Mouse (Mus musculus): ENCODE measurements around the gene Myo5c. TPM values are rescaled to one million over a fixed set of nuclear protein-coding genes. Genes with fewer than 3 reads are reported as not detected.

The Myo5c gene
- polyA plus RNA-seq, 1 experiment, result 2.0 TPM

DNA sequence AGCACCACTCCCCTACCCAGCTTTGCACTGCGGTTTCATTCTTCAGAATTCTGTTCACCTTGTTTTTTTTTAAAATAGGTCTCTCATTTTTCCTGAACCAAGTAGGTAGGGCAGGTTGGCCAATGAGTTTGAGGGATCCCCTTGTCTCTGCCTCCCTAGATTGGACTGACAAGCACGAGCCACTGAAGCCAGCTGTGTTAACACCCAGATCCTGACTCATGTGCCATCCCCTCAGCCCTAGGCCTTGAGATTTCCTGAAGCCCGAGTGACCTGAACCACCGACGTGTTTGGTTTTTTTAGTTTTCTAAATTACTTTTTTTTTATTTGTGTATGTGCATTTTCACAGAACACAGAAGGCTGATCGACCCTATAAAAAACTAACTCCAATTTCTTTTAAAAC lies 85.0 kb downstream of the Myo5c start:
- no peak for DNase-seq (ENCODE audit: extremely low spot score in 1 of 2, low spot score in 1 of 2)

DNA sequence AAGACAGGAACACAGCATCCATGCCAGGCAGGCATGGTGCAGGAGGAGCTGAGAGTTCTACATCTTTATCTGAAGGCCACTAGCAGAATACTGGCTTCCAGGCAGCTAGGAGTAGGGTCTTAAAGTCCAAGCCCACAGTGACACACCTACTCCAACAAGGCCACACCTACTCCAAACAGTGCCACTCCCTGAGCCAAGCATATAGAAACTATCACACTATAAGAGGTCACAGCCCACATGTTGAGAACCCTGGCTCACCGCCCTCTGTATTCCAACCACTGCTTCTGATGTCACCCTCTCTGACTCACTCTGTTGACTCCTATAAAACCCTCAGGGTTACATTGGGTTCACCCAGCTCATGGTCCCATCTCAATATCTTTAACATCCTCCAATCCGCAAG lies 86.4 kb downstream of the Myo5c start:
- DNase-seq (ENCODE audit: extremely low spot score in 1 of 2, low spot score in 1 of 2), result no peak

DNA sequence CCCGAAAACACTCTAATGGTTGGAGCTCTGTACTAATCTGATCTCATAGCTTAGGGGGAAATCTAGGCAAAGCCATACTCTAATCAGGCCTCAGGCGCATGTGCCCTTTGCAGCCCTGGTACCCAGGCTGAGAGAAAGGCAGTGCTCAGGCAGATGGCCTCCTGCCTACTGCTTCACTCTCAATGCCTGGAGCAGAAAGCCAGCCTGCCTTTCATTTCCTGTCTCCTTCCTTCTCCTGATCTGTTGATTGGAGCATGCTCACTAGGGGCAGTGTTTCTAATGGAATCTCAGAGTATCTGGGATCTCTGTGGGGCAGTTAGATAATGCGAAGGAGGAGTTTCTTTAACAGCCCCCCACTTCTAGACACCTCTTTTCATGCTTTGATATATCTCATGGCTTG lies 87.5 kb downstream of the Myo5c start:
- DNase-seq (ENCODE audit: extremely low spot score in 1 of 2, low spot score in 1 of 2), result no peak

DNA sequence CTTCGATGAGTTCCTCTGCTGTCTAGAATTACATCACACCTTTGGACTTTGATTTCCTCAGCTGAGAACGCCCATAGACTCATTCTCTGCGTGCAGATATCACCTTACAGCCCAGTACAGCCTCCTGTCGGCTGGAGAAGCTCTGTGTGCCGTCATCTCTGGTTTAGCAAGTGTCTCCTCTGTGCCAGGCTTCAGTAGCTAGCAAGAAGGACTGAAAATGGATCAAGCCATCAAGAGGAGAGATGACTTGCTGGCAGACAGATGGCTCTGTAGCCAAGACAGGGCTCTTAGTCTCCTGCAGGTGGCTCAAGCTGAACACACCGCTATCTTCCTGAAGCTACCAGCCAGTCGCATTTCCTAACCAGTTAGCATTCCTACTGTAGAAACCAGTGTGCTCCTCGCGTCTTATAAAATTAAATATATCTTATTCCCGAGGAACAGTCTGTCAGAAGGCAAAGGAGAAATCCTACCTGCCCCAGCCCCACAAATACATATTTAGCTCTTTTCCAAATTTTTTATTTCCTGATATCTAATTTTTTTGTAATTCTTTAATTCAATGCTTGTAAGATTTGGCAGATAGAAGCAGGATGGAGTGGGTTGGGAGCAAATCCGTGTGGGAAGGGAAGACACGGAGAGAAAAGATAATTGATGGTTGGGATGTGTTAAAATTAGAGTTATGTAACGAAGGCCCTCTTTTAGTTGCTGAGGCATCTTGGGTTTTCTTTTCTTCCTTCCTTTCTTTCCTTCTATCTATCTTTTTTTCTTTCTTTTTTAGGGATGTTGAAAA lies 90.5 kb downstream of the Myo5c start:
- peak in 1 of 2 experiments; percentile 61 for DNase-seq (ENCODE audit: extremely low spot score in 1 of 2, low spot score in 1 of 2)

DNA sequence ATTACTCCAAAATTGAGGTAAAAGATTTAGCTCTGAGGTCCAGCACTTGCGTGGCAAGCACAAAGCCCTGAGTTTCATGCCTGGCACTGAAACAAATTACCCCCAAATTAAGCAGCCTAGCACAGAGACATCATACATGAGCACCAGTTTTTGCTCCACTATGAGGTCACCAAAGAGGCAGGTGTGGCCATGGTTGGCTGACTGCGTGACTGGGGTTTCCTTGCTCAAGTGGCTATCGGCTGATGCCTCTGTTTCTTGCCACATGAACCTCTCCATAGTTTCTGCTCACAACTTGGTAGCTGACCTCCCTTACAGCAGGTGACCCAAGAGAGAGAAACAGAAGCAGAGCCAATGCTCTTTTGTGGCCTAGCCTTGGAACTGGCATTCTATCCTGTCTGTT lies 96.2 kb downstream of the Myo5c start:
- DNase-seq (ENCODE audit: extremely low spot score in 1 of 2, low spot score in 1 of 2), result no peak

DNA sequence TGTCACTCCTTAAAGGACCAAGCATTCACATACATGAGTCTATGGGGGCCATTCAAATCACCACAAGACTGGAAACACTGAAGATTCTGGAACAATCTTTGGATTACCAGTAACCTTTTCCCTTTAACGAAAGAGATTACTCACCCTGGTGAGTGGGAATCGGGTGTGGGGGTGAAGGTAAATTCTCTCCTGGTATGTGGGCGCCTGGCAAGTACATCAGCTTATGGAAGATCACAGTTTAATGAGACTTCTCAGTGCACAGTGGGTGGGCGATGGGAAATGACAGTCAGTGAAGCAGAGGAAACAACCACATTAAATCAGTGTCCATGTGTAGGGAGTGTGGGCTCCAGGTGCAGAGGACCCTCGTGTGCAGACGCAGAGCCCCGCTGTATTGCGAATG lies 99.0 kb downstream of the Myo5c start:
- DNase-seq (ENCODE audit: extremely low spot score in 1 of 2, low spot score in 1 of 2), result peak; percentile 69 to 82

DNA sequence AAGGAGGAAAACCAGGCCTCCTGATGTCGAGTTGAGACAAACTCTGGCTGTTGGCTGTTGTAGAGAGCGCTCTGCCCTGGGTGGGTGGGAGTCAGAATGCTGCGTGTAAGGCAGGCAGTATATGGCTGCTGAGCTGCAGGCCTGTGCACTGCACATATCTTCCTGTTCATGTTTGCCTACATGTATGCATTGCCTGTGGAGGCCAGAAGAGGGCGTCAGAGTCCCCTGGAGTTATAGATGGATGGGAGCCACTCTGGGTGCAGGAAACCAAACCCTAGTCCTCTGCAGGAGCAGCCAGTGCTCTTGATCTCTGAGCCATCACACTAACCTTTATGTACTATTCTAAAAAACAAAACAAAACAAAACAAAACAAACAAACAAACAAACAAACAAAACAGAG lies 102.6 kb downstream of the Myo5c start:
- no peak for DNase-seq (ENCODE audit: extremely low spot score in 1 of 2, low spot score in 1 of 2)

DNA sequence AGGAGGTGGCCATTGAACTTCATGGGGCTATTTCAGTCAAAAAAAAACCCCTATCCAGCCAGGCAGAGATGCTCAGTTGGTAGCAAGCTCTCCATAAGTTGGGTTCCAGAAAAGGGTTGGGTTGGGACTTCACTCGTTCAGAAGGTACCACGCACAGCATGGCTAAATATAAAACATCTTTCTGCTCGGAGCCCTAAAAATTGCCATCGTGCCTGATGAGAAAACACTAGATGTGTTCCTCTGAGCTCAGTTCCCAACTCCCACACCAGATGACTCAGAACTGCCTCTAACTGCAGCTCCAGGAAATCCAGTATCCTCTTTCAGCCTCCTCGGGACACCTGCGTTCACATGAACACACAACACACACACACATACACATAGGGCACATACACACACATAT lies 106.2 kb downstream of the Myo5c start:
- peak; percentile 89 to 90 for DNase-seq (ENCODE audit: extremely low spot score in 1 of 2, low spot score in 1 of 2)

DNA sequence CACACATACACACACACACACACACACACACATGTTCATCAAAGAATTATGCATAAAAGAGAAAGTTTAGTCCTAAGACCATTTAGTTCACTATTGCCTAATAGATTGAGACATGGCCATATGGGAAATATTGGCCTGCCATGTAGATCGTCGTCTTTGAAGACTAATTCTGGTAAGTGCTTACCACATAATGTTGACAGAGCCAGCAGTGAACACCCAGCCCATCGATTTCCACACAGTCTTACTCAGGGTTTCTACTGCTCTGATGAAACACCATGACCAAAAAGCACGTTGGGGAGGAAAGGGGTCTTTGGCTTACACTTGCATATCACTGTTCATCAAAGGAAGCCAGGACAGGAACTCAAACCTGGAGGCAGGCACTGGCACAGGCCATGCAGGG lies 110.6 kb downstream of the Myo5c start:
- no peak for DNase-seq (ENCODE audit: extremely low spot score in 1 of 2, low spot score in 1 of 2)

DNA sequence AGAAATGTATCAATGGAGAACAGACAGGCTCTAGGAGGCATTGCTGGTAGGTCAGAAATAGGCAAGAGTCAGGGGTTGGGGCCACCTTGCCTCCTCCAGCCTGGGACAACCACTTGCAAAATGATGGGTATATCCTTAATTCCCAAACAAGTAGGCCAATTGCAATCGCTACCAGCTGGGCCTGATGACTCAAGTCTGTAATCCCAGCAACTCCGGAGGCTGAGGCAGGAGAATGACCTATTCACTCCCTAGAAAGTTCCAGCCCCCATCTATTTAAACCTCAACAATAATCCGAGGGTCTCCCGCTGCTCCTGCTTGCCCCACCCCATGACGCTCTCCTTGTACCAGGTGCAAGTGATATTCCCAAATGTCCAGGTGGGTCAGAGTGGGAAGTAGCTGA lies 115.6 kb downstream of the Myo5c start, which contains the start of gene Bcl2l10:
TSS of gene Bcl2l10 (plus strand) at position 301 of the 400 bp plus-strand sequence.
- no peak for DNase-seq (ENCODE audit: extremely low spot score in 1 of 2, low spot score in 1 of 2)

DNA sequence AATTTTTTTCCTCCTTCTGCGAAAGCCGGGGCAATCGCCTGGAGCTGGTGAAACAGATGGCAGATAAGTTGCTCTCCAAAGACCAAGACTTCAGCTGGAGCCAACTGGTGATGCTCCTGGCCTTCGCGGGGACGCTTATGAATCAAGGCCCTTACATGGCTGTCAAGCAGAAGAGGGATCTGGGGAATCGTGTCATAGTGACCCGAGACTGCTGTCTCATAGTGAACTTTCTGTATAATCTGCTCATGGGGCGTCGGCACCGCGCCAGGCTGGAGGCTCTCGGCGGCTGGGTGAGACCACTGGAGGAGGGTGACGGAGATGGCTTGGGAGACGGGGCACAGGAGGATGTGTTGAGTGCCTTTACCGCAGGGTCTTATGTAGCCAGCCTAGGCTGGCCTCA lies 116.2 kb downstream of the Myo5c start:
- DNase-seq (ENCODE audit: extremely low spot score in 1 of 2, low spot score in 1 of 2), result no peak

DNA sequence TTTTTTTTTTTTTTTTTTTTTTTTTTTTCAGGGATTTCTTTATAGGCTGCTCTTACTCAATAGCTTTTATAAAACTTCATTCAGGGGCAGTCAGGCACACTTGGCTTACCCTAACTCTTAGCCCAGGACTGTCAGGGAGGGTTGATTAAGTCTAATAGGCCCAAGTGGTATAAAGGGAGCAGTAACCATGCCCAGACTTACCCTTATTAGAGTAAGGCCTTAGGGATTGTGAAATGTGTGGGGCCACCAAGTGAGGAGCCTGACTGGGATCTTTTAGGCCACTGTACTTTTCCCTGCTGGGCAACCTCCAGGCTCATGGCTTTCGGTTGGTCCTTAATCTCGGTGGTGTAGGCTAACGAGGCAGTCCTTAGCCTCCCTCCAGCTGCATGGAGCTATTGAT lies 116.8 kb downstream of the Myo5c start:
- no peak for DNase-seq (ENCODE audit: extremely low spot score in 1 of 2, low spot score in 1 of 2)

DNA sequence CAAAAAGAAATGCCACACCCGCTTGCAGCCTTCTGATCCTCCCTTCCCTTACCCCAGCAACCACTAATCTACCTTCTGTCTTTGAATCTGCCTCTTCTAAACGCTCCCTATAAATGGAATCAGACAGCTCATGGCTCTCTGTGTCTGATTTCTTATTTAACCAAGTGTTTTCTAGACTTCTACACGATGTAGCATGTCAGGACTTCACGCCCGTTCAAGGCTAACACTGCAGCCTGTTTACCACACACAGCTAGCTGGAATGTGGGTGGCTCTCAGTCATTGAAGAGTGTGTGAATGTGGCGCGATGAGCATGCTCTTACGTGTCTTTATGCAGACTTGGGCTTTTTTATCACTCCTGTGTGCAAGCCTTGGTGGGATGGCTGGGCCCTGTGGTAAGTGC lies 121.3 kb downstream of the Myo5c start:
- DNase-seq (ENCODE audit: extremely low spot score in 1 of 2, low spot score in 1 of 2), result peak in 1 of 2 experiments; percentile 53

Other genes starting within 250 kb of the Myo5c start
- gene Arpp19, start 194.4 kb upstream of the Myo5c start, polyA plus RNA-seq (2012; rRNA removed), result 250 and 268 TPM in 2 replicates
- 102 and 109 TPM in 2 replicates for gene Myo5a, start 161.0 kb upstream of the Myo5c start, polyA plus RNA-seq (2012; rRNA removed)
- 170 and 173 TPM in 2 replicates for gene Gnb5, start 74.3 kb downstream of the Myo5c start, polyA plus RNA-seq (2012; rRNA removed)
- 0.06 TPM in 1 of 2 replicates, not detected in the other for gene Bcl2l10, start 115.7 kb downstream of the Myo5c start, polyA plus RNA-seq (2012; rRNA removed)
- gene Mapk6, start 178.0 kb downstream of the Myo5c start, polyA plus RNA-seq (2012; rRNA removed), result 32.2 and 34.6 TPM in 2 replicates
- 16.5 and 17.3 TPM in 2 replicates for gene Leo1, start 209.5 kb downstream of the Myo5c start, polyA plus RNA-seq (2012; rRNA removed)